Mouse (Mus musculus): ENCODE data around the gene Slc25a47.

The Slc25a47 gene

GRCm38 (mm10) chr12:108906398-108906797 is 70.6 kb downstream of the Slc25a47 start:
- DNase-seq (ENCODE audit: low read depth, low spot score) = no peak
